Mouse (Mus musculus): ENCODE measurements around the gene Tbc1d30. TPM values are rescaled to one million over a fixed set of nuclear protein-coding genes. Genes with fewer than 3 reads are reported as not detected.

The Tbc1d30 gene
- polyA plus RNA-seq, 1 experiment from 2014 or later, result 3.3 TPM

GRCm38 (mm10) chr10:121227988-121228409 lies 123.1 kb downstream of the Tbc1d30 start:
- H3K9ac ChIP-seq (ENCODE audit: low read length), result no peak overlapping the region
- H3K36me3 ChIP-seq (ENCODE audit: control insufficient read depth, insufficient read depth, low read length), result no peaks in the 10 kb centered on the region
- no peaks in the 10 kb centered on the region for H3K4me1 ChIP-seq (replicated peaks; ENCODE audit: control insufficient read depth, insufficient read depth, low read length)
- H3K4me3 ChIP-seq (ENCODE audit: low read depth, low read length), result no peak overlapping the region
- 67% methylated on average over 16 of the region's 16 CpGs for WGBS
- H3K27ac ChIP-seq (ENCODE audit: low read depth, low read length), result no peak overlapping the region
- H3K9me3 ChIP-seq (ENCODE audit: control insufficient read depth, low read length), result no peaks in the 10 kb centered on the region
- no peaks in the 10 kb centered on the region for H3K27me3 ChIP-seq (ENCODE audit: control insufficient read depth, insufficient read depth, low read length)
- DNase-seq (ENCODE audit: low spot score) (peak; percentile 47), ATAC-seq (replicated peaks; ENCODE audit: low FRiP score) (no peak)
- no peak overlapping the region for H3K4me2 ChIP-seq (ENCODE audit: low read depth, low read length, severe bottlenecking)

- WGBS, result 89% methylated on average over 5 of the region's 5 CpGs
- no peak for ATAC-seq (replicated peaks; ENCODE audit: low FRiP score)
- no peaks in the 10 kb centered on the region for H3K9me3 ChIP-seq (ENCODE audit: control insufficient read depth, low read length)
- H3K27ac ChIP-seq (ENCODE audit: low read depth, low read length), result no peak overlapping the region
- H3K9ac ChIP-seq (ENCODE audit: low read length), result no peak overlapping the region
- no peak overlapping the region for H3K4me2 ChIP-seq (ENCODE audit: low read depth, low read length, severe bottlenecking)
- no peaks in the 10 kb centered on the region for H3K4me1 ChIP-seq (replicated peaks; ENCODE audit: control insufficient read depth, insufficient read depth, low read length)
- no peak overlapping the region for H3K4me3 ChIP-seq (ENCODE audit: low read depth, low read length)
- no peaks in the 10 kb centered on the region for H3K36me3 ChIP-seq (ENCODE audit: control insufficient read depth, insufficient read depth, low read length)
- H3K27me3 ChIP-seq (ENCODE audit: control insufficient read depth, insufficient read depth, low read length), result no peaks in the 10 kb centered on the region
- DNase-seq (ENCODE audit: low spot score), result peak; percentile 28
Observed at GRCm38 (mm10) chr10:121227403-121227802, 123.7 kb downstream of the Tbc1d30 start.

- ATAC-seq (replicated peaks; ENCODE audit: low FRiP score), result no peak
- no peak overlapping the region for H3K9ac ChIP-seq (ENCODE audit: low read length)
- H3K27ac ChIP-seq (ENCODE audit: low read depth, low read length), result no peak overlapping the region
- DNase-seq (ENCODE audit: low spot score), result peak; percentile 25
- no peak overlapping the region for H3K4me3 ChIP-seq (ENCODE audit: low read depth, low read length)
- peaks cover 1% of the 10 kb centered on the region for H3K9me3 ChIP-seq (ENCODE audit: control insufficient read depth, low read length)
- H3K27me3 ChIP-seq (ENCODE audit: control insufficient read depth, insufficient read depth, low read length), result no peaks in the 10 kb centered on the region
- no peaks in the 10 kb centered on the region for H3K36me3 ChIP-seq (ENCODE audit: control insufficient read depth, insufficient read depth, low read length)
- H3K4me2 ChIP-seq (ENCODE audit: low read depth, low read length, severe bottlenecking), result no peak overlapping the region
- H3K4me1 ChIP-seq (replicated peaks; ENCODE audit: control insufficient read depth, insufficient read depth, low read length), result no peaks in the 10 kb centered on the region
- WGBS, result 76% methylated on average over 6 of the region's 6 CpGs
Observed at GRCm38 (mm10) chr10:121225636-121226035, 125.4 kb downstream of the Tbc1d30 start.

- H3K9me3 ChIP-seq (ENCODE audit: control insufficient read depth, low read length), result peaks cover 5% of the 10 kb centered on the region
- 85% methylated on average over 4 of the region's 4 CpGs for WGBS
- H3K9ac ChIP-seq (ENCODE audit: low read length), result no peak overlapping the region
- ATAC-seq (replicated peaks; ENCODE audit: low FRiP score) (no peak), DNase-seq (ENCODE audit: low spot score) (peak; percentile 10)
- no peak overlapping the region for H3K4me2 ChIP-seq (ENCODE audit: low read depth, low read length, severe bottlenecking)
- H3K36me3 ChIP-seq (ENCODE audit: control insufficient read depth, insufficient read depth, low read length), result no peaks in the 10 kb centered on the region
- H3K27ac ChIP-seq (ENCODE audit: low read depth, low read length), result no peak overlapping the region
- H3K4me3 ChIP-seq (ENCODE audit: low read depth, low read length), result no peak overlapping the region
- no peaks in the 10 kb centered on the region for H3K27me3 ChIP-seq (ENCODE audit: control insufficient read depth, insufficient read depth, low read length)
- H3K4me1 ChIP-seq (replicated peaks; ENCODE audit: control insufficient read depth, insufficient read depth, low read length), result no peaks in the 10 kb centered on the region
Observed at GRCm38 (mm10) chr10:121222881-121223280, 128.2 kb downstream of the Tbc1d30 start.

GRCm38 (mm10) chr10:121218616-121219015 lies 132.5 kb downstream of the Tbc1d30 start:
- H3K27ac ChIP-seq (ENCODE audit: low read depth, low read length), result no peak overlapping the region
- H3K9ac ChIP-seq (ENCODE audit: low read length), result no peak overlapping the region
- no peaks in the 10 kb centered on the region for H3K27me3 ChIP-seq (ENCODE audit: control insufficient read depth, insufficient read depth, low read length)
- peaks cover 5% of the 10 kb centered on the region for H3K9me3 ChIP-seq (ENCODE audit: control insufficient read depth, low read length)
- H3K36me3 ChIP-seq (ENCODE audit: control insufficient read depth, insufficient read depth, low read length), result no peaks in the 10 kb centered on the region
- H3K4me3 ChIP-seq (ENCODE audit: low read depth, low read length), result no peak overlapping the region
- 95% methylated on average over 7 of the region's 7 CpGs for WGBS
- DNase-seq (ENCODE audit: low spot score), result peak; percentile 2
- no peak for ATAC-seq (replicated peaks; ENCODE audit: low FRiP score)
- H3K4me2 ChIP-seq (ENCODE audit: low read depth, low read length, severe bottlenecking), result no peak overlapping the region
- H3K4me1 ChIP-seq (replicated peaks; ENCODE audit: control insufficient read depth, insufficient read depth, low read length), result no peaks in the 10 kb centered on the region

- Histone ChIP-seq H3K9ac (ENCODE audit: low read length) (no peak overlapping the region), H3K4me2 (ENCODE audit: low read depth, low read length, severe bottlenecking) (no peak overlapping the region), H3K4me3 (ENCODE audit: low read depth, low read length) (no peak overlapping the region), H3K9me3 (ENCODE audit: control insufficient read depth, low read length) (peaks cover 5% of the 10 kb centered on the region), H3K27me3 (ENCODE audit: control insufficient read depth, insufficient read depth, low read length) (no peaks in the 10 kb centered on the region), H3K36me3 (ENCODE audit: control insufficient read depth, insufficient read depth, low read length) (no peaks in the 10 kb centered on the region), H3K4me1 (replicated peaks; ENCODE audit: control insufficient read depth, insufficient read depth, low read length) (no peaks in the 10 kb centered on the region), H3K27ac (ENCODE audit: low read depth, low read length) (no peak overlapping the region)
- peak; percentile 17 for DNase-seq (ENCODE audit: low spot score)
- no peak for ATAC-seq (replicated peaks; ENCODE audit: low FRiP score)
- WGBS, result 89% methylated on average over 3 of the region's 3 CpGs
Observed at GRCm38 (mm10) chr10:121216804-121217203, 134.3 kb downstream of the Tbc1d30 start.

Other genes with a start within 250 kb of the Tbc1d30 start
- 43.1 and 45.6 TPM in 2 replicates for gene Gns, start 13.8 kb upstream of the Tbc1d30 start, polyA plus RNA-seq (2014; fragmentation: Nextera tagmentation; extraction: Ambion mirVana)
- gene Rassf3, start 125.1 kb upstream of the Tbc1d30 start, polyA plus RNA-seq (2014; fragmentation: Nextera tagmentation; extraction: Ambion mirVana), result 5.5 and 7.6 TPM in 2 replicates
- 36.2 and 38.2 TPM in 2 replicates for gene Tbk1, start 235.5 kb upstream of the Tbc1d30 start, polyA plus RNA-seq (2014; fragmentation: Nextera tagmentation; extraction: Ambion mirVana)